Mouse (Mus musculus) layer of hippocampus, postnatal 25 days (tissue): Measurements from ENCODE around the gene Mansc1. TPM values are rescaled to one million over a fixed set of nuclear protein-coding genes. Genes with fewer than 3 reads are reported as not detected.

ENCODE experiments used
- DNase-seq, 2 experiments: peaks; one replicate each; pipeline ENCODE4 v3.0.0; 2022; ENCODE audit warnings: mixed read lengths in 2 of 2, low spot score in 1 of 2; ENCODE audit errors: extremely low spot score in 1 of 2
- total RNA-seq, 2 experiments: library from RNA; stranded (reverse); gene quantifications; 2 replicates each; pipeline ENCODE4 v1.2.3; 2021

Gene Mansc1
- total RNA-seq, 2 experiments from 2014 or later: 6.9 to 7.9 TPM

DNA sequence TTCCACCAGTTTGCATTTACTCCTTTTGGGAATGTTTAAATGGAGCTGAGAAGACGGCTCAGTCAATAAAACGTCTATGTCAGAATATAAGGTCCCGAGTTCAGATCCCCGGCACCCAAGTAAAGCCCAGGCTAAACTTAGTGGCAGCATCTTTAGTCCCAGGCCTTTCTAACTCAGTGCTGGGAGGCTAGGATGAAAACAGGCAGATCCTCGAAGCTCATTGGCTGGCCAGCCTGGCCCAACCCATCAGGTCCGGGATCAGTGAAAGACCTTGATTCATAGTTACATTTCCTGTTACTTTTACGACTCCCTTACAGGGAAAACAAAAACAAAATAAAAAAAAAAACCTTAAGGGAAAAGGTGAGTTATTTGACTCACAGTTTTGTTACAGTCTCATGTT lies 31.2 kb downstream of the Mansc1 start:
- no peak for DNase-seq

DNA sequence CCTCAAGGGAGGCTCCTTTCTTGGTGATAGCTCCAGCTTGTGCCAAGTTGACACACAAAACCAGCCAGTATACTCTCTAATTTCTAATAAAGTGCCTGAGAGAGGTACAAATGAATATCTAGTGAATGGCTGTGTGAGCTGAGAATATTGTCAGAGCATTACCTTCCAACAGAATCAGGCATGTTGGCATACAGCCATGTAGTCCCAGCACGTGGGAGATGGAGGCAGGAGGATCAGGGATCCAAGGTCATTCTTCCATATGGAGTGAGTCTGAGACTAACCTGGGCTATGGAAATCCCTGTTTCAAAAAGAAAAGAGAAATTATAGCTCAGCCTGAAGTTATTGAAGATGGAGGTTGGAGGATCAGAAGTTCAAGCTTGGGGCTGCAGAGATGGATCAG lies 33.0 kb downstream of the Mansc1 start:
- DNase-seq: no peak

DNA sequence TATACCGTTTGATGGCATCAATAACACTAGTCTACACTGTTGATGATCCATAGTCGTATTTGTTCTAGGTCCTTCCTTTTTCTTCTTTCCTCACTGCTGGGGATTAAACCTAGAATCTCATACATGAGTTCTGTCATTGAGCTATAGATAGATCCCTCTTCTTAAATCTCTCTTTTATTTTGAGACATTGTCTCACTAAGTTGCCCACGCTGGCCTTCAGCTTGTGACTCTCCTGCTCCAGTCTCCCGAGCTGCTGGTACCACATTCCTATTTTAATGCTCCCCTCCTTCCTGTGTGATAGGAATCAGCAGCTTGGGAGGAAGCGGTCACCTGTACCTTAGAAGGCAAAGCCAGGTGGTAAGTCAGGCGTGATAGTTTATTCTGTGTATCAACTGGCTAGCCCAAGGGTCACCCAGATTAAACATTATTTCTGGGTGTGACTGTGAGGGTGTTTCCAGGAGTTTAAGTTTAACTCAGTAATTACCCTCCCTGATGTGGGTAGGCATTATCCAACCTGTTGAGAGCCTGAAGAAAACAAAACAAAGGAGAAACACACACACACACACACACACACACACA lies 34.5 kb downstream of the Mansc1 start:
- DNase-seq: no peak

DNA sequence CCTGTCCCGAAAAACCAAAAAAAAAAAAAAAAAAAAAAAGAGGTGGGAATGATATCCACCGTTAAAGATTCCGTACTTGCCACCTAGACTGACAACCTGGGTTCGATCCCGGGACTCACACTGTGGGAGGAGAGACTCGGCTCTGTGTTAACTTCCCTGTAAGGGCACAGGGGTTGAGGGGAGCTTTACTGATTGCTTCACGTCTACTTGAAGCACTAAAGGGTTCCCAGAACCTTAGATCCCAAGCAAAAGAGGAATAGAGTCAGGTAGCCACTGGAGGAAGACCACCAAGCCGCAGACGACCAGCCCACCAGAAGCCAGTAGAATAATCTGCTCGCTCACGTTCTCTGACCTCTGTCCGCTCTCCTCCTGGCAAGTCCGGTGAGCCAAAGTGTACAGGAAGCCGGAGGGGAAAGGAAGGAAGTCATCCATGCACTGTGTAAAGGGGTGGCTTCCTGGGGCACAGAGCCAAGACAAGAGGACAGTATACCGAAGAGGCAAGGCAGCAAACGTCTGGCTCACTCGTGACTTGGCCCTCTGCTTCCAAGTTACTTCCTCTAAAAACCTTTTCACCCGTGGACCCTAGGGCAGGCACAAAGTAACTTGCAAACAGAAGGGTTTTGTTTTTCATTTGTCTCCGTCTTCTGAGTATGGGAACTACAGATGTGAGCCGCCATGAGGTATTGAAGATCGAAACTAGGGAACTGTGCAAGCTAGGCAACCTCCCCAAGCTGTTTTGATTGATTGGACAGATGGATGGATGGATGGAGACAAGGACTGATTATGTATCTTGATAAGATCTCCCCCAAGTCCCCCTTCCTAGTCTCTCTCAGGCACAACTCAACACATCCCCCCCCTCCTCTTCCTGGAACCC lies 37.5 kb downstream of the Mansc1 start:
- no peak for DNase-seq

DNA sequence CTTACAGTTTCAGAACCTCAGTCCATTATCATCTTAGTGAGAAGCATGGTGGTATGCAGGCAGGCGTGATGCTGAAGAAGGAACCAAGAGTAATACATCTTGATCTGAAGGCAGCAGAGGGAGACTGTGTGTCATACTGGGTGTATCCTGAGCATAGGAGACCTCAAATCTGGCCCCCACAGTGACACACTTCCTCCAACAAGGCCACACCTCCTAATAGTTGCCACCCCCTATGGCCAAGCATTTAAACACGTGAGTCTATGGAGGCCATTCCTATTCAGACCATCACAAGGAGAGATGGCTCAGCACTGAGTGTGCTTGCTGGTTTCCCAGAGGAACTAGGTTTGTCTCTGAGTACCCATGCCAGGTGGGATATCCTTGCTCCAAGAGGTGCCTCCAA lies 40.7 kb downstream of the Mansc1 start:
- no peak for DNase-seq

DNA sequence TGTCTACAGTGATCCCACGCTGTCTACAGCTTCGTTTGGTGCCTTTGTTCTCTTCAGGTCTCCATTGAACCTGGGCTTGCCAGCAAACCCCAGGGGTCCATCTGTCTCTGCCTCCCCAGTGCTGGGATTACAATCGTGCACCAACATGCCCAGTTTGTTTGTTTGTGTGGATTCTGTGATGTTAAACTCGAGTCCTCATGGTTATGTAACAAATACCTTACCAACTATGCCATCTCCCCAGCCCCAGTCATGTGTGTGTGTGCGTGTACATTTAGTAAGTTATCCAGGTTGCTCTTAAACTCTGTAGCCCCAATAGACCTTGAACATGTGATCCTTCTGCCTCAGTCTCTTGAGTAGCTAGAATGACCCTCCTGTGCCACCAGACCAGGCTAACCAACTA lies 46.0 kb downstream of the Mansc1 start:
- no peak for DNase-seq

DNA sequence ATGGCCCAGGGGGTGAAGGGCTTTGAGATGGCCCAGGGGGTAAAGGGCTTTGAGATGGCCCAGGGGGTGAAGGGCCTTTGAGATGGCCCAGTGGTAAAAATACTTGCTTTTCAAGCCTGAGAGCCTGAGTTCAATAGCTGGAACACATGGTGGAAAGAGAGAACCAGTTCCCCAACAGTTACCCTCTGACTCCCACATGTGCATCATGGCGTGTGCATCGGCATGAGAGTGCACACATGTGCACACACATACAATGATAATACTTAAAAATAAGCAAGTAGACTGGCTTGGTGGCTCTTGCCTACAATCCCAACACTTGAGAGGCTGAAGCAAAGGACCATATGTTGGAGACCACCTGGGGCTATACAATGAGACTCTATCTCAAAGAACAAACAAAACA lies 47.7 kb downstream of the Mansc1 start:
- DNase-seq: no peak

DNA sequence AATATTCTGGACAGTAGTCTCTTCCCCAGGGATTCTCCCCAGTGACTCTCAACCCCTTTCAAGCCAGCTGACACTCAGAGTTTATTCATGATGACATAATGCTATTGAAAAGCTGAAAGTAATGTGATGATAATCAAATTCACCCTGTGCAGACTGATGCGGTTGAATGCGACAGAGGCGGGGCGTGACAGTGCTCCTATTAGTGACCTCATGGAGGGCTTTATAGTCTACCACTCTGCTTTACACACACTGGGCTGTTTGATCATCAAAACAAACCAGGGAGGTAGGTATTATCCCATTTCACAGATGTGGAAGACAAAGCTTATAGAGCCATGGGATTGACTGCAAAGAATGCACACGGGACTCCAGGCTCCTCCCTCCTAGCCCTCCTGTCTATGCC lies 50.2 kb downstream of the Mansc1 start:
- no peak for DNase-seq

DNA sequence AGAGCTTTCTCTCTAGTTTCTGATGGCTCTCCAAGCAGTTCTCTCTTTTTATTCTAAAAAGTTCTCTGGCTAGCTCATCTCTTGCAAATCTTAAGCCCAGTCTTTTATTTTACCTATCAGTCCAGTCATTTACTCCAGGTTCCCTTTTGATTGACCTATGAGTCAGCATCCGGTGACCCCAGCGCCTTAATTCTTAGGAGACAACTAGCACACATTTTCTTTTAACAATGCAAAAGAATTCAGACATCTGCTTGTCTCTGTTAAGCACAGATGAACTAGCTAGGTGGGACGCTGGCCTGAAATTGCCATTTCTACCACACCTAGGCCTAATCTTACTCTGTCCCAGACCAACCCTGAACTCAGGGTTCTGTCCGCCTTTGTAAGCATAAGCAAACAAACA lies 52.8 kb downstream of the Mansc1 start:
- DNase-seq: no peak

DNA sequence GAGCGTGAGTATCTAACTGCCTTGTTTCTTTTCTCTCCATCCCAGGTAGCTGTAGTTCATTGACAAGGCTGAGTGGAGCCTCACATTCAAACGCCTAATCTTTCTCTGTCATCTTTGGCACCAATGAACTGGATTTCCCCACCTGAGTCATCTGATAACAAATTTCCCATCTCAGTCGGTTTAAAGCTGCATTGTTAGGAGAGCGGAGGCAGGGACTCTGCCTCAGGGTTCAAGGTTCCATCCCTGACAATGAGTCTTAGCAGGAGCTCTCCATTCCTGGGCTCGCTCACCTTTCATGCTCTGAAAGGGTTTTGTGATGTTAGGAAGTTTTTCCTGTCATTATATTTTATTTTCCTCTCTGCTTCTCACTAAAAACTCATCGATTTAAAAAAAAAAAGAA lies 54.2 kb downstream of the Mansc1 start:
- no peak for DNase-seq

DNA sequence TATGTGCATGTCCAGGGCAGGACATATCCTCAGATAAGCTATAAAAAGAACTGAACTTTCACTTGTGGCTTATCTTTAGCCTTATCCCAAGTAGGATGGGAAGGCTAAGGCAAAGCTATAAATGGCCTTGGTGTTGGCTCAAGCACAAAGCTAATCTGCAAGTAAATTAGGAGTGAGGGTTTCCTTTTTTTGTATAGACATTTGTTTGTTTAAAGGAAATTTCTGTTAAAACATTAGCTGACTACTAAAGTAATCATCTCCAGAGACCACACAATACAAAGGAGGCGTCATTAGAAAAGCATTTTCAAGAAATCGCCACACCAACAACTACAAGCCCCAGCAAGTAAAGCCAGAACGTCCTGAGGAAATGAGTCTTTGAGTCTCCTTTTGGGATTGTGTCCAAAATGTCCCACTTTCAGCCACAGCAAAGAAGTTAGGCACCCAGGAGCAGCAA lies 57.0 kb downstream of the Mansc1 start:
- no peak for DNase-seq

DNA sequence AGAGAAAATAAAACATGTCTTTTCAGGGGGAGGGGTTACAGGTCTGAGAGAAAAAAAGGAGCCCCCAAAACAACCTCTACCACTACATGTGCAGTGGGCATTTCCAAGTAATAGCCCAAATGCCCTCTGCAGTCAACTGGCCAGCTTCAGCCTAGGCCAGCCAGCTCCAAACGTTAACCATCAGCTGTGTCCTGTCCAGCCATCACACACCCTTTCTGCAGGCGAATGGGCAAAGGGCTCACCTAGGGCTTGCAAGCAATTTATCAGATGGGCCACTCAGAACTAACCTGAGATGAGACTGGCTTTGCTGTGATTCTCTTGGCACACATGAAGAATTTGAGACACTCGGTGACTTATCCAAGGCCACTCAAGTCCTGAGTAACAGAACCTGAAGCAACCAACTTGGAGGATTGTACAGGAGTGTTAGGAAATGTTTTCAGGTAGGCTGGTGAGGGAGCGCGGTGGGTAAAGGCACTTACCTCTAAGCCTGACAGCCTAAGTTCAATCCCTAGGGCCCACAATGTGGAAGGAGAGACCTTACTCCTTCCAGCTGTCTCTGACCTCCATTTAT lies 64.2 kb downstream of the Mansc1 start:
- DNase-seq: no peak

DNA sequence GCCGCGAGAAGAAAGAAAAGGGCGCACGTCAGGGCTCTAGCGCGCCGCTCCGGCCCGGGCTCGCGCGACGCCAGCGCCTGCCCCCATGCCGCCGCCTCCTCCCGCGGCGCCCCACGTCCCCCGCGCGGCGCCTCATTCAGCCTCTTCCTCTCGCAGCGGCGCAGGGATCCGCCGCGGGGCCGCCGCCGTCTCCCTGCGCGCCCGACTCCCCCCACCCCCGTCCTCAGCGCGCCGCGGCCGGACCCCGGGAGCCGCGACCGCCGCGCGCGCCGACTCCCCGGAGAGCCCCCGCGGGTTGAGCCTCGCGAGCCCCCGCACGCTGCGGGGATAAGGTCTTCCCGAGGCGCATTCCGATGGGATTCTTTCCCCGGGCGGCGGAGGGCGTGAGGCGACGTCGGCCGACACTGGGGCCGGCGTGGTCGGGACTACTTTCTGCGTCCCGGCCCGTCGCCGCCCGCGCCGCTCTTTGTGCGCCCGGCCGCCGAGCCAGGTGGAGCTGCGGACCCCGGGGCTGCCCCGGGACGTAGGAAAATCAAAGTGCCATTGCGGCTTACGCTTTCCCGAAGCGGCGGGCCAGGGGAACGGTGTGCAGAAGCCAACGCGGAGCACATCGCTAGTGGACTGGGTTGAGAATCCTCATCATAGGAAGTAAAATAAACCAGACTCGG lies 65.3 kb downstream of the Mansc1 start, which contains the start of gene Lrp6:
TSS of gene Lrp6 (minus strand) at position 148 of the 668 bp plus-strand sequence.
- peak; percentile 69 to 87 for DNase-seq

DNA sequence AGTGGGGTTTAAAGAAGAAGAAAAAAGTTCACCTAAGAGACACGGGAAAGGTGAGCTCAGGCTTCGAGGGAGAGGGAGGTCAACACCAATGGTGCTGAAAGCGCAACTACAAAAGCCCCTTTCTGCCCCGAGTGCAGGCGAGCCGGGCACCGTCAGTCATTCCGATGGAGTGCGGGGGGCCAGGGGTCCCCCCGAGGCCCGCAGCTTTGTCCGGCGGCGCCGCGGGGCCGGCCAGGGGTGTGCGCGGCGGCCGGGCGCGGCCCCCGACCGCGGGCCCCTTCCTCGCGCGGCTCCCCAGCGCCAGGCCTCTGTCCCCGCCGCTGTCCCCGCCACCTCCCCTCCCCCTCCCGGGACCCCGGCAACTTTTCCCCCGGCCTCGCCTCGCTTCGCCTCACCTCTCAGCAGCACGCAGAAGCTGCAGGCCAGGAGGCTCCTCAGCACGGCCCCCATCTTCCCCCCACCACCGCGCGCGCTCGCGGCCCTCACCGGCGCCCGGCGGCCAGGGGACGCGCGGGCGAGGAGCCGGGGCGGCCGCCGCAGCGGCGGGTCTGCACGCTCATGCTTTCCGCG lies 66.0 kb downstream of the Mansc1 start:
- DNase-seq: no peak

DNA sequence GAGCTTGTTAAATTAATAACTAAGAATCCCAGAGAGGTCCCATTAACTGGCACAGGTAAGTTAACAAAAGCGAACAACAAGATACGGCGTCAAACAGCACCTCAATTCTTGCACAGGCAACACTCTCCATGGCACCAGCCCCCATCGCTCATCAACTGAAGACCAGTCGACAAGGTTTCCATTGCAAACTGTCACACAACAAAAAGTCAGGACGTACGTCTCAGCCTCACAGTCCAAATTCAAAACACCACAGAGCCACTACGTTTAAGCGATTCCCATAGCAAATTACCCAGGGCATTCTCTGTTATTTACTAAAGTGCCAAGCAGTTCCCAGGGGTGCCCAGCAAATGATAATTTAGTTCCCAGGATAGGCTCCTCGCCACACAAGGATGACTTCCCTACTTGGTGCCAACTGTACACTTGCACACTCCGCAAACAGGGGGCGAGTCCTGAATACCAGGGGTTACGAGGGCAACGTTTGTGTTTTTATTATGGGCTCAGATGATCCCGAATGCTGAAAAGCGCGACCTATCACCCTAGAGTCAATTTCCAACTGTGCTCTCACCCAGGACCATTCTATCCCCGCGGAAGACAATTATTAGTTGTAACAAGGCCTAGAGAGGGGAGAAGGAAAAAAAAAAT lies 66.6 kb downstream of the Mansc1 start:
- no peak for DNase-seq

DNA sequence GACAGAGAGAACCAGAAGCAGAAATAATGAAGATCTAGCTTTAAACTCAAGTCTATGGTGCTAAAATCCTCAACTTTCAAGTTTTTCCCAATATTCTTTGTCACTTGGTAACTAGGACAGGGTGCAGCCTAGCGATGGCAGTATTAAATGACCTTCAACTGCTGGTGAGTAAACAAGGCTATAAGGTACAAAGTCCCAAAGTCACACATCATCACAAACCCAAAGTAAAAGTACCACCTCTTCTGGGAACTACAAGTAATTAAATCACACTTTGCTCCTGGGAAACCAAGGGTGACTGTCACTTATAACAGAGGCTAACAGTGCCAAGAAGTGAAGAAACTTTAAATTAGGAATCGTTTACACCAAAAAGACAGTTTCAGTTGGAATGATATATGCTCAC lies 67.7 kb downstream of the Mansc1 start:
- DNase-seq: no peak

DNA sequence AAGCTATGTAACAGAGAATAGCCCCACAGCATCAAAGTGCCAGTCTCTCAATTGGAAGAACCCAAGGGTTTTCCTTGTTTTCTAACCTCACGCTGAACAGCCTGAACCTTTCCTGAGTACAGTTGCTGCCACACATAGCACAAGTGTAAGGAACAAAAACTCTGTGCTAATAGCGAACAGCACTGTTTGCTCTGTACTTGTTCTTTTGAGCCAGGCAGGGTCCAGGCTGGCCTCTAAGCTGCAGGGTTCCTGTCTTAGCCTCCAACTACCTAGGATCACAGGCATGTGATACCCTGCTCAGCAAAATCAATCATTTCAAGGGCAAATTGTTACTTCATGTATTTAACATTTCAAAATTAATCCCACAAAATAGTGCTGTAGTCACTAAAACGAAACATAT lies 72.7 kb downstream of the Mansc1 start:
- DNase-seq: no peak
